Mouse (Mus musculus): ENCODE data around the gene Ace2.

GRCm38 (mm10) chrX:164102656-164103055 is 36.5 kb upstream of the Ace2 start:
- no peak for TF ChIP-seq POLR2A (IDR thresholded peaks at IDR 0.05; ENCODE audit: borderline replicate concordance, extremely low read depth, insufficient read depth, insufficient read length, poor library complexity, severe bottlenecking)
- no peak for TF ChIP-seq CTCF (IDR thresholded peaks at IDR 0.05; ENCODE audit: borderline replicate concordance, extremely low read depth, insufficient read depth, insufficient read length)

Data from brain, embryonic 14.5 days (tissue).